Mouse (Mus musculus): Measurements from ENCODE around the gene Sema4b. TPM values are rescaled to one million over a fixed set of nuclear protein-coding genes. Genes with fewer than 3 reads are reported as not detected.
A peak's percentile ranks its signal among the peaks of the same experiment; 100 is the strongest.

Sema4b gene
- polyA plus RNA-seq, 1 experiment from 2014 or later, result 11.9 TPM

DNA sequence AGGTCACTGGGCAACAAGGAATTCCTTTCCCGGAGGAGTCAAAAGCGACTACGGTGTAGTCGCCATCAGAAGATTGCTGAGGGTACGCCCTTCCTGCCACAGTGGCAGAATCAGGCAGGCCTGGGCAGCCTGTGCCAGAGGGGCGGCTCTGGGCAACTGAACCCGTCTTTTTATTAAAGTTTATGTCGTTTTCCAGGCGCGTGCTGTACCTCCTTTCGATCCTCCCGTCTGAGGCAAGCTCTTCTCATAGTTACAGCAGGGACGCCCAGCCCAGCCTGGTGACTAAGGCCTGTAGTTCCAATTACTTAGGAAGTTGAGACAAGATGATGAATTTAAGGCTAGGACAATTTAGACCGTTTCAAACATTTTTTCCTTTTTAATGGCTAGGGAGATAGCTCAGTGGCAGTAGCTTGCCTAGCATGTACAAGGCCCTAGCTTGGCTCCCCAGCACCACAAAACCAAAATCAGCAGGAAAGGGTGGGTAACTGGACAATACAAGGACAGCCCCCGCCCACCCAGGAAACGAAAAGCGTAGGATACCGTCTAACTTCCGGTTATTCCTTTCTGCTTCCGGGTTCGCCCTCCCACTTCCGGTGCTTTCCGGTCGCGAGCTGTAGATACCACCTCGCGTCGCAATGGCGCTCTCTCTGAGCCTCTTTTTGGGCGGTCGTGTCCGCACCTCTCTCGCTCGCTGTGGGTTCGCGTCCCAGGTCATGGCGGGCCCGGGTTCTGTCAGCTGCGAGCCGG, 74.2 kb downstream of the Sema4b start, which contains the start of gene Ngrn:
Gene Ngrn (plus strand): TSS at position 591 of the 747 bp plus-strand sequence.
- H3K4me3 ChIP-seq (ENCODE audit: low read depth, low read length), result peak within 1 kb of the TSS; percentile 76
- H3K4me2 ChIP-seq, result peak within 1 kb of the TSS; percentile 77
- WGBS, result 25% methylated on average over 40 of the region's 40 CpGs
- DNase-seq (peak; percentile 93), ATAC-seq (ENCODE audit: insufficient read depth) (peak; percentile 88)
- H3K36me3 ChIP-seq (ENCODE audit: insufficient read depth), result peaks cover 28% of the 10 kb centered on the region
- 0 out of 2 replicates have a peak, but pooled peaks have one; percentile 23 for TF ChIP-seq CTCF (IDR thresholded peaks at IDR 0.05; ENCODE audit: low read depth)
- no peaks in the 10 kb centered on the region for H3K9me3 ChIP-seq (ENCODE audit: low read depth, low read length)
- peak within 1 kb of the TSS; percentile 78 for H3K27ac ChIP-seq (ENCODE audit: low read depth)
- no peaks in the 10 kb centered on the region for H3K27me3 ChIP-seq (ENCODE audit: insufficient read depth, low read length)
- no peaks in the 10 kb centered on the region for H3K4me1 ChIP-seq (ENCODE audit: insufficient read depth)
- H3K9ac ChIP-seq, result peak within 1 kb of the TSS; percentile 85

DNA sequence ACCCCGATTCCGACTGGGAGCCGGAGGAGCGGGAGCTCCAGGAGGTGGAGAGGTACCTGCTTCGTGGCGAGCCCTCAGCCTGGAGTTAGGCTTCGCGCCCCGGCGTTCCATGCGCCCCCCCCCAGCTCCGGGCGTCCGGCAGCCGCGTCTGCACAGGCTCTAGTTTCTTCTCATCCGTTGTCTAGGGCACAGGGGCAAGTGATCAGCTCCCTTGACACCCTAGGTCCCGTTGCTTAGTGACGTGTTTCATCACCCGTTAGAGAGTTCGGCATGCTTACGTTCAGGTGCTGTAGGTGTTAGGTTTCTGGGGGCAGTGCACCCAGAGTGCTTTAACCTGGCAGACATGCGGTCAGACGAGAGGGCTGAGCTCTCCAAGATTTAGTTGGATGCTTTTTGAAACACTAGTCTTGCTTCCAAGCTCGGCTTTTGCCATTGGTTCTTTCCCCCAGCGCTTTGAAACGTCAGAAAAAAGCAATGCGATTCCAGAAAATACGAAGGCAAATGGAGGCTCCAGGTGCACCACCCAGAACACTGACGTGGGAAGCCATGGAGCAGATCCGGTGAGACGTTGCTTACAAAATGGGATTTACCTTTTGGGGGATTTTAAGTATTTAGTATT, 74.8 kb downstream of the Sema4b start:
- peak overlapping the region; percentile 78 for H3K27ac ChIP-seq (ENCODE audit: low read depth)
- peak overlapping the region; percentile 76 for H3K4me3 ChIP-seq (ENCODE audit: low read depth, low read length)
- no peaks in the 10 kb centered on the region for H3K27me3 ChIP-seq (ENCODE audit: insufficient read depth, low read length)
- under 1% methylated on average over 32 of the region's 32 CpGs for WGBS
- ATAC-seq (ENCODE audit: insufficient read depth) (peak; percentile 70), DNase-seq (peak; percentile 26)
- H3K4me2 ChIP-seq, result peak overlapping the region; percentile 77
- H3K36me3 ChIP-seq (ENCODE audit: insufficient read depth), result peaks cover 35% of the 10 kb centered on the region
- H3K4me1 ChIP-seq (ENCODE audit: insufficient read depth), result no peaks in the 10 kb centered on the region
- H3K9me3 ChIP-seq (ENCODE audit: low read depth, low read length), result no peaks in the 10 kb centered on the region
- H3K9ac ChIP-seq, result peak overlapping the region; percentile 85
- no peak for TF ChIP-seq CTCF (IDR thresholded peaks at IDR 0.05; ENCODE audit: low read depth)

GRCm38 (mm10) chr7:80264606-80265005, 78.0 kb downstream of the Sema4b start:
- H3K27ac ChIP-seq (ENCODE audit: low read depth), result no peak overlapping the region
- DNase-seq, result no peak
- ATAC-seq (ENCODE audit: insufficient read depth), result no peak
- no peak overlapping the region for H3K4me2 ChIP-seq
- H3K9me3 ChIP-seq (ENCODE audit: low read depth, low read length), result no peaks in the 10 kb centered on the region
- no peak overlapping the region for H3K4me3 ChIP-seq (ENCODE audit: low read depth, low read length)
- H3K9ac ChIP-seq, result no peak overlapping the region
- peaks cover 42% of the 10 kb centered on the region for H3K36me3 ChIP-seq (ENCODE audit: insufficient read depth)
- no peak for TF ChIP-seq CTCF (IDR thresholded peaks at IDR 0.05; ENCODE audit: low read depth)
- no peaks in the 10 kb centered on the region for H3K27me3 ChIP-seq (ENCODE audit: insufficient read depth, low read length)
- peaks cover 4% of the 10 kb centered on the region; the same call in 1 of the 2 replicates for H3K4me1 ChIP-seq (ENCODE audit: insufficient read depth)
- whole genome bisulfite sequencing, result 93% methylated on average over 12 of the region's 12 CpGs

DNA sequence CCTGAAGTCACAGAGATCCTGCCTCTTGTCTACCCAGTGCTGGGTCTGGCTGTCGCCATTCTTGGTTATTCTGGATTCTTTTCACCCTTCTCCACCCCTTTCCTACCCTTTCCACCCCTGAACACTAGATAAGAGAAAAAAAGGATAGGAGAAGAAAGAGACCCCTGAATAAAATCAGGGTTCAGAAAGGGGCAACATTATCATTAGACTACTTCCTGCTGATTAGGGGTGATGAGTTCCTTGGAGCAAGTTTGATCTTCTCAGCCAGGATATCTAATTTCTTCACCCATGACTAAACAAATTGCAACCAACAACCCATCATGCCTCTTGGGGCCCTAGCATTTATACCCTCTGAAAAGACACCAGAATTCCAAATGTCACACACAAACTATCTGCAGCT, 81.1 kb downstream of the Sema4b start:
- no peak for ATAC-seq (ENCODE audit: insufficient read depth)
- Histone ChIP-seq H3K9me3 (ENCODE audit: low read depth, low read length) (no peaks in the 10 kb centered on the region), H3K9ac (no peak overlapping the region), H3K4me1 (ENCODE audit: insufficient read depth) (peaks cover 8% of the 10 kb centered on the region; the same call in 1 of the 2 replicates), H3K27me3 (ENCODE audit: insufficient read depth, low read length) (no peaks in the 10 kb centered on the region), H3K4me3 (ENCODE audit: low read depth, low read length) (no peak overlapping the region), H3K36me3 (ENCODE audit: insufficient read depth) (peaks cover 46% of the 10 kb centered on the region), H3K4me2 (no peak overlapping the region), H3K27ac (ENCODE audit: low read depth) (no peak overlapping the region)
- TF ChIP-seq CTCF (IDR thresholded peaks at IDR 0.05; ENCODE audit: low read depth), result no peak
- 71% methylated on average over 1 of the region's 1 CpGs for WGBS
- DNase-seq, result no peak

GRCm38 (mm10) chr7:80268897-80269750, 82.5 kb downstream of the Sema4b start, which contains the start of gene Vps33b:
Vps33b (plus strand) TSS chr7:80269649.
- H3K27me3 ChIP-seq (ENCODE audit: insufficient read depth, low read length), result no peaks in the 10 kb centered on the region
- H3K4me1 ChIP-seq (ENCODE audit: insufficient read depth), result peaks cover 8% of the 10 kb centered on the region; the same call in 1 of the 2 replicates
- peak within 1 kb of the TSS; percentile 63; the same call in 1 of the 2 replicates for H3K27ac ChIP-seq (ENCODE audit: low read depth)
- DNase-seq, result peak; percentile 98
- peak within 1 kb of the TSS; percentile 82 for H3K4me3 ChIP-seq (ENCODE audit: low read depth, low read length)
- no peak for TF ChIP-seq CTCF (IDR thresholded peaks at IDR 0.05; ENCODE audit: low read depth)
- H3K36me3 ChIP-seq (ENCODE audit: insufficient read depth), result peaks cover 40% of the 10 kb centered on the region
- peak; percentile 94 for ATAC-seq (ENCODE audit: insufficient read depth)
- H3K9ac ChIP-seq, result peak within 1 kb of the TSS; percentile 75
- WGBS, result 3% methylated on average over 21 of the region's 21 CpGs
- peak within 1 kb of the TSS; percentile 90 for H3K4me2 ChIP-seq
- no peaks in the 10 kb centered on the region for H3K9me3 ChIP-seq (ENCODE audit: low read depth, low read length)

- DNase-seq (peak; percentile 37), ATAC-seq (ENCODE audit: insufficient read depth) (peak; percentile 72)
- Histone ChIP-seq H3K4me2 (peak overlapping the region; percentile 90), H3K36me3 (ENCODE audit: insufficient read depth) (peaks cover 40% of the 10 kb centered on the region), H3K4me1 (ENCODE audit: insufficient read depth) (peaks cover 8% of the 10 kb centered on the region; the same call in 1 of the 2 replicates), H3K9me3 (ENCODE audit: low read depth, low read length) (peaks cover 4% of the 10 kb centered on the region; the same call in 1 of the 2 replicates), H3K9ac (peak overlapping the region; percentile 75), H3K27me3 (ENCODE audit: insufficient read depth, low read length) (no peaks in the 10 kb centered on the region), H3K4me3 (ENCODE audit: low read depth, low read length) (peak overlapping the region; percentile 82), H3K27ac (ENCODE audit: low read depth) (peak overlapping the region; percentile 45; the same call in 1 of the 2 replicates)
- under 1% methylated on average over 23 of the region's 23 CpGs for WGBS
- TF ChIP-seq CTCF (IDR thresholded peaks at IDR 0.05; ENCODE audit: low read depth), result no peak
Measured at GRCm38 (mm10) chr7:80269751-80270255, 83.2 kb downstream of the Sema4b start.
